Comparison of ENCODE assay signal across 12 mouse cellular contexts in the genomic region with DNA sequence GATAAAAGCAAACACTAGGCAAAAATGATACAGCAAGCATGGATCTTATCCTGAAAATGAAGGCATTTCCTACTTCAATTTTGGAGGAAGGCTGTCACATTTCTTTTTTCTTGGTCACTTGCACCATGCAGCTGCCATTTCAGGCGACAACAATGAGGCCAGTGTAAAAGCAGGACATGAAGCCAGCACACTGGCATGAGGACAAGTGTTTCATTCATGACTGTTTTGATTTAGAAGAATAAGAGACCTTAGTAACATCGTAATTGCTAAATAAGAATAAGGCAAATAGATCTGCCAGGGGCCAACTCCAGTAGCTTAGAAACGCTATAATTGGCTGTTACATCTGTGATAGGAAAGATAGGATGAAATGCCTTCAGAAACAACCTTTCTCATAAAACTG.
DNase-seq lines count a peak whose midpoint lies in the region; ATAC-seq lines count a peak whose summit lies in the region.
"Had no signal": no experiment of that assay in that cellular context is flagged by ENCODE, and none has a peak within 500 bp of the region (broad histone marks: within the 10 kb centered on the region; RNA-seq: fewer than 3 reads in every experiment).

No protein-coding gene starts in this region.

- H3K27ac ChIP-seq in embryonic facial prominence, embryonic 14.5 days (replicated peaks; ENCODE audit: low read depth, low read length) = no peak overlapping the region
- no peak overlapping the region for H3K27ac ChIP-seq in embryonic facial prominence, embryonic 10.5 days (replicated peaks)
- no peak overlapping the region for H3K27ac ChIP-seq in forebrain, embryonic 15.5 days (replicated peaks)
- H3K27ac ChIP-seq: heart, embryonic 15.5 days; neural tube, embryonic 13.5 days had no signal

- WGBS in embryonic facial prominence, embryonic 14.5 days = 39% methylated on average over 3 of the region's 3 CpGs
- WGBS in embryonic facial prominence, embryonic 10.5 days = 38% methylated on average over 3 of the region's 3 CpGs
- WGBS in forebrain, embryonic 15.5 days = 5% methylated on average over 3 of the region's 3 CpGs

- DNase-seq in embryonic facial prominence, embryonic 14.5 days (ENCODE audit: low spot score) = peak; percentile 26
- no peak for DNase-seq in embryonic facial prominence, embryonic 10.5 days (ENCODE audit: low spot score)
- DNase-seq in layer of hippocampus, postnatal 14 days (ENCODE audit: low spot score in 2 of 2) = peak; percentile 50 to 83
- peak; percentile 91 for DNase-seq in retina, postnatal 1 day
- DNase-seq in thymus, postnatal 25 days = no peak
- DNase-seq in kidney, adult 9 months = no peak
- DNase-seq: kidney, postnatal 25 days; lung, adult 2 months had no signal

- no peaks in the 10 kb centered on the region for H3K36me3 ChIP-seq in embryonic facial prominence, embryonic 14.5 days (ENCODE audit: control insufficient read depth, insufficient read depth, low read length)
- no peaks in the 10 kb centered on the region for H3K36me3 ChIP-seq in embryonic facial prominence, embryonic 10.5 days (replicated peaks)
- no peaks in the 10 kb centered on the region for H3K36me3 ChIP-seq in forebrain, embryonic 15.5 days
- H3K36me3 ChIP-seq: heart, embryonic 15.5 days; neural tube, embryonic 13.5 days had no signal

- no peak overlapping the region for H3K4me3 ChIP-seq in embryonic facial prominence, embryonic 14.5 days (ENCODE audit: low read depth, low read length)
- no peak overlapping the region for H3K4me3 ChIP-seq in embryonic facial prominence, embryonic 10.5 days
- H3K4me3 ChIP-seq in forebrain, embryonic 15.5 days = no peak overlapping the region
- H3K4me3 ChIP-seq: heart, embryonic 15.5 days; neural tube, embryonic 13.5 days had no signal

- ATAC-seq in embryonic facial prominence, embryonic 14.5 days (ENCODE audit: low read depth) = no peak
- peak; percentile 81 for ATAC-seq in forebrain, embryonic 15.5 days (replicated peaks)
- ATAC-seq in megakaryocyte progenitor cell, adult 5-6 weeks (replicated peaks; ENCODE audit: poor library complexity) = no peak

- H3K4me2 ChIP-seq in embryonic facial prominence, embryonic 14.5 days (ENCODE audit: low read depth, low read length) = no peak overlapping the region
- H3K4me2 ChIP-seq in forebrain, embryonic 15.5 days (replicated peaks) = no peak overlapping the region
- H3K4me2 ChIP-seq: heart, embryonic 15.5 days; neural tube, embryonic 13.5 days had no signal

- H3K9me3 ChIP-seq in embryonic facial prominence, embryonic 14.5 days (ENCODE audit: control insufficient read depth, low read length) = no peaks in the 10 kb centered on the region
- H3K9me3 ChIP-seq in embryonic facial prominence, embryonic 10.5 days = no peaks in the 10 kb centered on the region
- no peaks in the 10 kb centered on the region for H3K9me3 ChIP-seq in forebrain, embryonic 15.5 days
- H3K9me3 ChIP-seq: heart, embryonic 15.5 days; neural tube, embryonic 13.5 days had no signal

- no peaks in the 10 kb centered on the region for H3K4me1 ChIP-seq in embryonic facial prominence, embryonic 14.5 days (ENCODE audit: control insufficient read depth, insufficient read depth, low read length)
- no peaks in the 10 kb centered on the region for H3K4me1 ChIP-seq in embryonic facial prominence, embryonic 10.5 days
- H3K4me1 ChIP-seq in forebrain, embryonic 15.5 days = peaks cover 6% of the 10 kb centered on the region; the same call in 1 of the 2 replicates
- H3K4me1 ChIP-seq: heart, embryonic 15.5 days had no signal

- H3K9ac ChIP-seq in embryonic facial prominence, embryonic 14.5 days (ENCODE audit: low read depth, low read length) = no peak overlapping the region
- no peak overlapping the region for H3K9ac ChIP-seq in forebrain, embryonic 15.5 days (replicated peaks)
- H3K9ac ChIP-seq: heart, embryonic 15.5 days; neural tube, embryonic 13.5 days had no signal

- H3K27me3 ChIP-seq in embryonic facial prominence, embryonic 14.5 days (replicated peaks; ENCODE audit: control insufficient read depth, insufficient read depth, low read length) = no peaks in the 10 kb centered on the region
- H3K27me3 ChIP-seq in embryonic facial prominence, embryonic 10.5 days (replicated peaks; ENCODE audit: low read depth, poor library complexity, severe bottlenecking) = no peaks in the 10 kb centered on the region
- H3K27me3 ChIP-seq in forebrain, embryonic 15.5 days = no peaks in the 10 kb centered on the region
- H3K27me3 ChIP-seq: heart, embryonic 15.5 days; neural tube, embryonic 13.5 days had no signal

Comparison
In these comparisons a context has a peak if more than half of its experiments do, and no peak if none do; other contexts are left out.
1. DNase-seq: peak in embryonic facial prominence, embryonic 14.5 days (single experiment), layer of hippocampus, postnatal 14 days (2 of 2) and retina, postnatal 1 day (single experiment); none in embryonic facial prominence, embryonic 10.5 days (single experiment), thymus, postnatal 25 days (single experiment) and kidney, adult 9 months (single experiment).